Mouse (Mus musculus) thymus, postnatal 36 days (tissue): ENCODE measurements around the gene Ext2.

Experiments used
- DNase-seq, 2 experiments: peaks; one replicate each; pipeline ENCODE4 v3.0.0; 2022; ENCODE audit warnings: mixed read lengths in 2 of 2

Gene Ext2

GRCm38 (mm10) chr2:93615845-93616689, 206.3 kb downstream of the Ext2 start:
- no peak for DNase-seq

GRCm38 (mm10) chr2:93613020-93613419, 209.3 kb downstream of the Ext2 start:
- DNase-seq, result no peak
